Mouse (Mus musculus): ENCODE measurements at regions not wholly inside any gene's neighbourhood (a gene's known extent, or its start where the extent isn't known, plus 50 kb on each side); places are given as distances from the start of the nearest gene placed in this dataset.
"Not testable (repeated sequence)": the region's sequence is repeated elsewhere in the genome, so short reads cannot be mapped to it uniquely, and the experiment has no call there.

DNA sequence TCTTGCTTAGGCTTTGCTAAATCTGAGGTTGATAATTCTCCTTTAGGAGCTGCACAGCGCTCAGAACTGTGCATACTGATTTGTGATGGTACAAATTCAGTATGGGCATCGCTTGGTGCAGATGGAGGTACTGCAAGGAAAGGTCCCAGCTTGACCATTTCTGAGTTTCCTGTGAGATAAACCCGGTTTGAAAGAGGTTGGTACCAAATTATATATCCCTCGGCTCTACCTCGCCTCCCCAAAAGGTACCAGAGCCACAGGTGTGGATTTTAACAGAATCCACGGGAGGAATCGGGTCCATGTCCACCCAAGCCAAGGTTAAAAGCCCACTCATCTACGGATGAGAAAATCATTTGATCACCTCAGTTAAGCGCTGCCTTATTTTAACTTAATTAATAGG lies 172.5 kb upstream of the Zfp808 start:
- not testable (repeated sequence) for H3K36me3 ChIP-seq (ENCODE audit: control insufficient read depth); H3K9me3 ChIP-seq (ENCODE audit: control insufficient read depth, low read length); H3K27me3 ChIP-seq (ENCODE audit: control insufficient read depth); H3K4me1 ChIP-seq (ENCODE audit: control insufficient read depth); H3K4me3 ChIP-seq (replicated peaks)

DNA sequence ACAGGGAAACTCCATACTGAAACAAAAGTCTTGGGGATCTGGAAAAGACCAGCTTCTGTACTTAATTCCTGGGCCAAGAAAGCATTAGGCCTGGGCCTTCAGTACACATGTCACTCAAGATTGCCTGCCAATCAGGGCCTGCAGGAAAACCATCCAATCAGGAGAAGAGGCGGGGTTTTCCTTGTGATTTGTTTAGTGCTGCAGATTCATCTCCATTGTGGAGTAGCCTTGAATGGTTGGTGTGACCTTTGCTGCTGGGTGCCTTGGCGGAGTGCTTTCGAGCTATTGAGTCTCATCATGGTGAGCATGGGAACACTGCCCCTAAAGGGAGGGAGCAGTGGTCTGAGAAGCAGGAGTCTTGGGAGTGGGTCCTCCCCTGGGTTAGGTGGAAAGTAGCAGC lies 150.8 kb upstream of the Zfp808 start:
- H3K4me1 ChIP-seq (ENCODE audit: control insufficient read depth); H3K27me3 ChIP-seq (ENCODE audit: control insufficient read depth); H3K9me3 ChIP-seq (ENCODE audit: control insufficient read depth, low read length); H3K4me3 ChIP-seq (replicated peaks); H3K36me3 ChIP-seq (ENCODE audit: control insufficient read depth): not testable (repeated sequence)

DNA sequence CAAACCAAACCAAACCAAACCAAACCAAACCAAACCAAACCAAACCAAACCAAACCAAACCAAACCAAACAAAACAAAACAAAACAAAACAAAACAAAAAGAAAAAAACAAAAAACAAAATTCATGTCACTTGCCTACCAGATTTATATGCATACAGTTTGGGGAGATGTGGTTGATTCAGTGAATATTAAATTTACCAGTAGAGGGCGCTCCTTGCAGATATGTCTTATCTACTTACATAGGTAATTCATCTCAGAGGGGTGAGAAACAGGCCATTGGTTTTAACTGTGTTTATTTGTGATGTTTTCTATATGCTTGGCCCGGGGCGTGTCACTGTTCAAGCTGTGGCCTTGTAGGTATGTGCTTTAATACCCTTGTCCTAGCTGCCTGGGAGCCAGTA lies 133.2 kb upstream of the Zfp808 start:
- not testable (repeated sequence) for H3K4me1 ChIP-seq (ENCODE audit: control insufficient read depth); H3K27me3 ChIP-seq (ENCODE audit: control insufficient read depth); H3K36me3 ChIP-seq (ENCODE audit: control insufficient read depth); H3K4me3 ChIP-seq (replicated peaks); H3K9me3 ChIP-seq (ENCODE audit: control insufficient read depth, low read length)

GRCm38 (mm10) chr13:61998803-61999202 lies 130.9 kb upstream of the Zfp808 start:
- H3K4me1 ChIP-seq (ENCODE audit: control insufficient read depth); H3K4me3 ChIP-seq (replicated peaks); H3K9me3 ChIP-seq (ENCODE audit: control insufficient read depth, low read length): not testable (repeated sequence)

GRCm38 (mm10) chr13:62007321-62007720 lies 122.4 kb upstream of the Zfp808 start:
- H3K27me3 ChIP-seq (ENCODE audit: control insufficient read depth); H3K4me1 ChIP-seq (ENCODE audit: control insufficient read depth); H3K9me3 ChIP-seq (ENCODE audit: control insufficient read depth, low read length); H3K4me3 ChIP-seq (replicated peaks); H3K36me3 ChIP-seq (ENCODE audit: control insufficient read depth): not testable (repeated sequence)

More at GRCm38 (mm10) chr13:61998803-61999202, 130.9 kb upstream of the Zfp808 start:
- not testable (repeated sequence) for H3K27me3 ChIP-seq (ENCODE audit: control insufficient read depth); H3K36me3 ChIP-seq (ENCODE audit: control insufficient read depth)

DNA sequence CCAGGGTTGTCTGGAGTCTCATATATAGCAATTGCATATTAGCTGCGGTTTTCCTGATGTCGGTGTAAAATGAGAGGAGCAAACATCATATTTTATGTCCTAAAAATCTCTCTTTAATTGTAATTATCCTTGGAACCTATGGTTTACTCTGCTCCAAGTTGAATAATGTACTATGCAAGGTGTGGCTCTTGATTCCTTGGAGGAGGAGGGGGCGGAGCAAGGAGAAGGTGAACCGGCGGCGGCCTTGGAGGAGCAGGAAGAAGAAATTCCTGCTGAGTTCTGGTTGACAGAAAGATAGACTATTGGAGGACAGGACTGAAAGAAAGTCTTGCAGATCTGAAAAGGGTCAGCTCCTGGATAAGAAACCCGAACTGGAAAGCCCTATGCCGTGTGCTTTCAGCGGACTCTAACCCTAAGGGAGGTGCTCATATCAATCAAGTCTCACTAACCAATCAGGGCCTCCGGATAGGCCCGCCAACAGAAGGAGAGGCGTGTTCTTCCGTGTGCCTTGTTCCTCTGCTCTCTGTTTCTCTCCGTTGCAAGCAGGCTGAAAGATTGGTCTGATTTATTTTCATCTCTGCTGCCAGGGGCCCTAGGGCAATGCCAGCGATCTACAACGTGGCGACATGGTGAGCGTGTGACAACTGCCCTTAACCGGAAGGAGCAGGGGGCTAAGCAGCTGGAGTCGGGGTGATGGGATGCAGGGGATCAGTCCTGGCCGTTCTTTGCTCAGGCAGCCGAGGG lies 114.1 kb upstream of the Zfp808 start:
- not testable (repeated sequence) for H3K27me3 ChIP-seq (ENCODE audit: control insufficient read depth); H3K4me1 ChIP-seq (ENCODE audit: control insufficient read depth); H3K9me3 ChIP-seq (ENCODE audit: control insufficient read depth, low read length); H3K36me3 ChIP-seq (ENCODE audit: control insufficient read depth)
- H3K4me3 ChIP-seq (replicated peaks): peak overlapping the region; percentile 68

GRCm38 (mm10) chr13:62016168-62016502 lies 113.6 kb upstream of the Zfp808 start:
- not testable (repeated sequence) for H3K27me3 ChIP-seq (ENCODE audit: control insufficient read depth); H3K9me3 ChIP-seq (ENCODE audit: control insufficient read depth, low read length); H3K36me3 ChIP-seq (ENCODE audit: control insufficient read depth); H3K4me1 ChIP-seq (ENCODE audit: control insufficient read depth)
- peak overlapping the region; percentile 68 for H3K4me3 ChIP-seq (replicated peaks)

- H3K27me3 ChIP-seq (ENCODE audit: control insufficient read depth); H3K4me1 ChIP-seq (ENCODE audit: control insufficient read depth); H3K36me3 ChIP-seq (ENCODE audit: control insufficient read depth); H3K4me3 ChIP-seq (replicated peaks): not testable (repeated sequence)
- peaks cover 14% of the 10 kb centered on the region for H3K9me3 ChIP-seq (ENCODE audit: control insufficient read depth, low read length)
Measured at GRCm38 (mm10) chr13:62037646-62038045, 92.0 kb upstream of the Zfp808 start.

GRCm38 (mm10) chr13:62077951-62078671 lies 51.6 kb upstream of the Zfp808 start:
- not testable (repeated sequence) for H3K4me1 ChIP-seq (ENCODE audit: control insufficient read depth); H3K4me3 ChIP-seq (replicated peaks); H3K27me3 ChIP-seq (ENCODE audit: control insufficient read depth); H3K36me3 ChIP-seq (ENCODE audit: control insufficient read depth)
- peaks cover 17% of the 10 kb centered on the region for H3K9me3 ChIP-seq (ENCODE audit: control insufficient read depth, low read length)

GRCm38 (mm10) chr13:62078893-62079292 lies 50.8 kb upstream of the Zfp808 start:
- peaks cover 17% of the 10 kb centered on the region for H3K9me3 ChIP-seq (ENCODE audit: control insufficient read depth, low read length)
- not testable (repeated sequence) for H3K27me3 ChIP-seq (ENCODE audit: control insufficient read depth); H3K4me3 ChIP-seq (replicated peaks); H3K4me1 ChIP-seq (ENCODE audit: control insufficient read depth); H3K36me3 ChIP-seq (ENCODE audit: control insufficient read depth)
